Mouse (Mus musculus): ENCODE results near the gene She. TPM values are rescaled to one million over a fixed set of nuclear protein-coding genes. Genes with fewer than 3 reads are reported as not detected.

She gene
- not detected for polyA plus RNA-seq (2012; fragmentation: generic; extraction: Trizol)

GRCm38 (mm10) chr3:89830815-89831591 lies at the start of gene She:
TSS of gene She (plus strand) at chr3:89831370.

Other genes with a start within 250 kb of the She start
- gene Adar, start 116.3 kb upstream of the She start, polyA plus RNA-seq (2012; fragmentation: generic; extraction: Trizol): 10 to 100 TPM in 1 of 2 experiments, 1 to 10 TPM in 1; 2.9 to 17.3 TPM
- under 1 TPM; 0.21 to 0.30 TPM for gene Chrnb2, start 66.7 kb upstream of the She start, polyA plus RNA-seq (2012; fragmentation: generic; extraction: Trizol)
- gene Ube2q1, start 57.8 kb upstream of the She start, polyA plus RNA-seq (2012; fragmentation: generic; extraction: Trizol): 10 to 100 TPM; 17.2 to 41.9 TPM
- 1 to 10 TPM in 1 of 2 experiments, under 1 TPM in 1; 0.46 to 1.2 TPM for gene Il6ra, start 81.8 kb downstream of the She start, polyA plus RNA-seq (2012; fragmentation: generic; extraction: Trizol)
- gene Atp8b2, start 132.1 kb downstream of the She start, polyA plus RNA-seq (2012; fragmentation: generic; extraction: Trizol): 10 to 100 TPM in 1 of 2 experiments, 1 to 10 TPM in 1; 5.9 to 28.1 TPM
- gene Hax1, start 167.4 kb downstream of the She start, polyA plus RNA-seq (2012; fragmentation: generic; extraction: Trizol): 100 to 1,000 TPM; 159 to 178 TPM
- gene 4933434E20Rik, start 220.3 kb downstream of the She start, polyA plus RNA-seq (2012; fragmentation: generic; extraction: Trizol): 10 to 100 TPM; 11.8 to 48.9 TPM
- 10 to 100 TPM; 33.7 to 88.6 TPM for gene Ubap2l, start 221.3 kb downstream of the She start, polyA plus RNA-seq (2012; fragmentation: generic; extraction: Trizol)
- 100 to 1,000 TPM; 187 to 204 TPM for gene Tpm3, start 241.3 kb downstream of the She start, polyA plus RNA-seq (2012; fragmentation: generic; extraction: Trizol)